ENCODE assay signal across 8 mouse cellular contexts in genomic region chr11:78261380-78262352, GRCm38 (mm10). TPM values are rescaled to one million over a fixed set of nuclear protein-coding genes. Genes with fewer than 3 reads are reported as not detected.
DNase-seq lines count a peak whose midpoint lies in the region; ATAC-seq and TF ChIP-seq lines count a peak whose summit lies in the region.

2610507B11Rik (plus strand) TSS chr11:78261752.

- peaks cover 1% of the 10 kb centered on the region; the same call in 1 of the 2 replicates for H3K79me2 ChIP-seq in heart, adult 2 months (replicated peaks; ENCODE audit: control insufficient read depth, insufficient read depth, low read length)

- ATAC-seq in embryonic facial prominence, embryonic 13.5 days (ENCODE audit: insufficient number of reproducible peaks, insufficient read depth, low FRiP score, low TSS enrichment, low read depth): peak; percentile 96
- peak; percentile 96 for ATAC-seq in limb, embryonic 13.5 days (ENCODE audit: low FRiP score, low read depth)
- peak; percentile 96 for ATAC-seq in midbrain, embryonic 16.5 days

- peak within 1 kb of the TSS; percentile 81 for H3K4me3 ChIP-seq in embryonic facial prominence, embryonic 13.5 days
- H3K4me3 ChIP-seq in heart, adult 2 months: peak within 1 kb of the TSS; percentile 90
- peak within 1 kb of the TSS; percentile 83 for H3K4me3 ChIP-seq in limb, embryonic 13.5 days
- H3K4me3 ChIP-seq in midbrain, embryonic 16.5 days (ENCODE audit: low read depth, low read length): peak within 1 kb of the TSS; percentile 92

- peaks cover 12% of the 10 kb centered on the region; the same call in 1 of the 2 replicates for H3K27me3 ChIP-seq in embryonic facial prominence, embryonic 13.5 days
- no peaks in the 10 kb centered on the region for H3K27me3 ChIP-seq in heart, adult 2 months (ENCODE audit: control insufficient read depth, insufficient read depth, low read length)
- peaks cover 15% of the 10 kb centered on the region for H3K27me3 ChIP-seq in limb, embryonic 13.5 days
- no peaks in the 10 kb centered on the region for H3K27me3 ChIP-seq in midbrain, embryonic 16.5 days (ENCODE audit: control insufficient read depth, insufficient read depth, low read depth, low read length)

- WGBS in embryonic facial prominence, embryonic 13.5 days: under 1% methylated on average over 107 of the region's 115 CpGs
- under 1% methylated on average over 112 of the region's 115 CpGs for WGBS in heart, adult 2 months
- WGBS in limb, embryonic 13.5 days: under 1% methylated on average over 107 of the region's 115 CpGs
- 1% methylated on average over 97 of the region's 115 CpGs for WGBS in midbrain, embryonic 16.5 days

- no peak for TF ChIP-seq EP300 in heart, adult 2 months (IDR thresholded peaks at IDR 0.05; ENCODE audit: insufficient read depth, low read depth, low read length)

- intact Hi-C loops in heart, adult 2 months (cut with DNase I): loop anchor here (5.0 kb wide), 2 partner anchors 66 to 86 kb away; partner anchors contain the start of gene Pigs

- TF ChIP-seq CTCF in heart, adult 2 months (IDR thresholded peaks at IDR 0.05): 0 out of 2 replicates have a peak, but pooled peaks have one; percentile 1

- peaks cover 12% of the 10 kb centered on the region for H3K4me1 ChIP-seq in embryonic facial prominence, embryonic 13.5 days
- H3K4me1 ChIP-seq in heart, adult 2 months (ENCODE audit: control insufficient read depth, insufficient read depth, low read length): peaks cover 1% of the 10 kb centered on the region
- H3K4me1 ChIP-seq in limb, embryonic 13.5 days: peaks cover 11% of the 10 kb centered on the region
- peaks cover 13% of the 10 kb centered on the region for H3K4me1 ChIP-seq in midbrain, embryonic 16.5 days (ENCODE audit: control insufficient read depth, insufficient read depth, low read length)

- H3K4me2 ChIP-seq in embryonic facial prominence, embryonic 13.5 days: peak within 1 kb of the TSS; percentile 72
- H3K4me2 ChIP-seq in limb, embryonic 13.5 days (replicated peaks): peak within 1 kb of the TSS; percentile 81
- peak within 1 kb of the TSS; percentile 79 for H3K4me2 ChIP-seq in midbrain, embryonic 16.5 days (ENCODE audit: low read length)

- DNase-seq in 3134 (ENCODE audit: extremely low read depth, insufficient read length, low spot score): peak; percentile 97
- DNase-seq in adrenal gland, postnatal 36 days: peak; percentile 94 to 98
- DNase-seq in heart, adult 2 months: peak; percentile 95 to 96
- DNase-seq in kidney, adult 8-10 months: peak; percentile 90 to 91
- peak; percentile 87 to 97 for DNase-seq in spleen, postnatal 10 days (ENCODE audit: low spot score in 2 of 2)

- peak; percentile 78 for TF ChIP-seq POLR2A in heart, adult 2 months (IDR thresholded peaks at IDR 0.05; ENCODE audit: insufficient read depth, low read depth, low read length)

- no peaks in the 10 kb centered on the region for H3K9me3 ChIP-seq in embryonic facial prominence, embryonic 13.5 days
- no peaks in the 10 kb centered on the region for H3K9me3 ChIP-seq in limb, embryonic 13.5 days
- H3K9me3 ChIP-seq in midbrain, embryonic 16.5 days (replicated peaks; ENCODE audit: control insufficient read depth, low read length, poor library complexity, severe bottlenecking): no peaks in the 10 kb centered on the region

- H3K9ac ChIP-seq in embryonic facial prominence, embryonic 13.5 days: peak within 1 kb of the TSS; percentile 83
- H3K9ac ChIP-seq in heart, adult 2 months (ENCODE audit: low read depth, low read length): peak within 1 kb of the TSS; percentile 96
- H3K9ac ChIP-seq in limb, embryonic 13.5 days: peak within 1 kb of the TSS; percentile 87
- H3K9ac ChIP-seq in midbrain, embryonic 16.5 days (ENCODE audit: low read depth, low read length): peak within 1 kb of the TSS; percentile 87

- H3K27ac ChIP-seq in embryonic facial prominence, embryonic 13.5 days: peak within 1 kb of the TSS; percentile 79
- peak within 1 kb of the TSS; percentile 90 for H3K27ac ChIP-seq in heart, adult 2 months
- peak within 1 kb of the TSS; percentile 63 for H3K27ac ChIP-seq in limb, embryonic 13.5 days
- peak within 1 kb of the TSS; percentile 89 for H3K27ac ChIP-seq in midbrain, embryonic 16.5 days (ENCODE audit: low read length)

- peaks cover 34% of the 10 kb centered on the region for H3K36me3 ChIP-seq in embryonic facial prominence, embryonic 13.5 days
- H3K36me3 ChIP-seq in heart, adult 2 months (ENCODE audit: control insufficient read depth, insufficient read depth, low read length): peaks cover 27% of the 10 kb centered on the region
- peaks cover 33% of the 10 kb centered on the region for H3K36me3 ChIP-seq in limb, embryonic 13.5 days
- H3K36me3 ChIP-seq in midbrain, embryonic 16.5 days (ENCODE audit: control insufficient read depth, insufficient read depth, low read length): peaks cover 16% of the 10 kb centered on the region

RNA-seq across cellular contexts. Expression of gene 2610507B11Rik, which starts in this region (rescaled TPM):
- 100 to 1,000 TPM; 150 to 176 TPM for total RNA-seq in adrenal gland, postnatal 36 days (2021)
- 73.7 and 79.6 TPM in 2 replicates for polyA plus RNA-seq in embryonic facial prominence, embryonic 13.5 days (2015; fragmentation: Nextera tagmentation; extraction: Ambion mirVana)
- total RNA-seq in heart, adult 2 months (2021): 100 to 1,000 TPM; 173 to 209 TPM
- polyA plus RNA-seq in heart, adult 2 months (2012; rRNA removed): 74.7 and 141 TPM in 2 replicates
- 74.7 and 76.1 TPM in 2 replicates for polyA plus RNA-seq in limb, embryonic 13.5 days (2015; fragmentation: Nextera tagmentation; extraction: Ambion mirVana)
- polyA plus RNA-seq in midbrain, embryonic 16.5 days (2015; fragmentation: Nextera tagmentation; extraction: Ambion mirVana): 50.1 and 58.7 TPM in 2 replicates

Comparison
In these comparisons a context has a peak if more than half of its experiments do, and no peak if none do; other contexts are left out.
1. Peak in every context shown above with its lines: DNase-seq, ATAC-seq, H3K4me3 ChIP-seq and H3K27ac ChIP-seq.